Mouse (Mus musculus): Measurements from ENCODE around the gene Sfxn2.

- no peak for TF ChIP-seq CTCF (IDR thresholded peaks at IDR 0.05; ENCODE audit: borderline replicate concordance, extremely low read depth, insufficient read depth, insufficient read length)
- no peak for TF ChIP-seq POLR2A (IDR thresholded peaks at IDR 0.05; ENCODE audit: borderline replicate concordance, extremely low read depth, insufficient read depth, insufficient read length, poor library complexity, severe bottlenecking)
Measured at GRCm38 (mm10) chr19:46537357-46537756, 35.8 kb upstream of the Sfxn2 start.
